Mouse (Mus musculus) heart, embryonic 13.5 days (tissue): ENCODE data around the gene Syne1. TPM values are rescaled to one million over a fixed set of nuclear protein-coding genes. Genes with fewer than 3 reads are reported as not detected.

ENCODE experiments used
- ATAC-seq: fragments of 200-750 bp; cut with Nextera tagmentation; 2 replicates; pipeline ENCODE4 v1.8.0; 2017; ENCODE audit warnings: moderate TSS enrichment; ENCODE audit not compliant: insufficient number of reproducible peaks, low FRiP score, low TSS enrichment; ENCODE audit errors: extremely low read depth
- H3K27ac ChIP-seq: fragments of 300-500 bp; sonication (generic); replicated peaks from 2 replicates; pipeline ENCODE4 v1.5.1; 2015; ENCODE audit warnings: moderate library complexity, mild to moderate bottlenecking, inconsistent platforms
- H3K27me3 ChIP-seq: fragments of 300-500 bp; sonication (generic); replicated peaks from 2 replicates; pipeline ENCODE4 v1.6.1; 2015; ENCODE audit warnings: mild to moderate bottlenecking, inconsistent platforms
- H3K36me3 ChIP-seq: fragments of 300-500 bp; sonication (generic); 2 replicates; pipeline ENCODE4 v1.6.1; 2015; ENCODE audit warnings: mild to moderate bottlenecking, inconsistent platforms
- H3K4me1 ChIP-seq: fragments of 300-500 bp; sonication (generic); 2 replicates; pipeline ENCODE4 v1.6.1; 2015; ENCODE audit warnings: inconsistent platforms
- H3K4me2 ChIP-seq: fragments of 300-500 bp; sonication (generic); 2 replicates; pipeline ENCODE4 v1.6.1; 2015; ENCODE audit warnings: inconsistent platforms, mild to moderate bottlenecking, moderate library complexity
- H3K4me3 ChIP-seq: fragments of 300-500 bp; sonication (generic); 2 replicates; pipeline ENCODE4 v1.5.1; 2015; ENCODE audit warnings: moderate library complexity, mild to moderate bottlenecking, inconsistent platforms
- H3K9ac ChIP-seq: fragments of 300-500 bp; sonication (generic); 2 replicates; pipeline ENCODE4 v1.6.1; 2015; ENCODE audit warnings: inconsistent platforms, mild to moderate bottlenecking, moderate library complexity
- H3K9me3 ChIP-seq: fragments of 300-500 bp; sonication (generic); 2 replicates; pipeline ENCODE4 v1.6.1; 2016; ENCODE audit warnings: inconsistent platforms
- WGBS: fragments of 180-500 bp; shearing (Covaris S2); methylation state at CpG from one replicate; pipeline ENCODE4 v1.1.7; 2015; ENCODE audit warnings: mixed read lengths; 5-methylcytosine and 5-hydroxymethylcytosine counted together
- polyA plus RNA-seq: library from polyadenylated mRNA; unstranded; fragments of >200 nt; fragmentation: Nextera tagmentation; extraction: Ambion mirVana; gene quantifications from 2 replicates; pipeline ENCODE4 v1.2.1, GENCODE M21; 2015

Gene Syne1
- polyA plus RNA-seq, 1 experiment from 2014 or later: 14.6 TPM

- Histone ChIP-seq H3K27ac (no peak overlapping the region), H3K36me3 (no peaks in the 10 kb centered on the region), H3K4me1 (no peaks in the 10 kb centered on the region), H3K9me3 (no peaks in the 10 kb centered on the region), H3K4me2 (no peak overlapping the region), H3K4me3 (no peak overlapping the region), H3K9ac (no peak overlapping the region), H3K27me3 (no peaks in the 10 kb centered on the region)
- no peak for ATAC-seq
Measured at GRCm38 (mm10) chr10:4971586-4971985, 579.7 kb downstream of the Syne1 start.

GRCm38 (mm10) chr10:4971156-4971555 is 580.1 kb downstream of the Syne1 start:
- no peak overlapping the region for H3K27ac ChIP-seq
- 79% methylated on average over 7 of the region's 7 CpGs for WGBS
- no peak overlapping the region for H3K4me2 ChIP-seq
- H3K27me3 ChIP-seq: no peaks in the 10 kb centered on the region
- no peaks in the 10 kb centered on the region for H3K4me1 ChIP-seq
- H3K9ac ChIP-seq: no peak overlapping the region
- H3K4me3 ChIP-seq: no peak overlapping the region
- H3K9me3 ChIP-seq: no peaks in the 10 kb centered on the region
- no peak for ATAC-seq
- no peaks in the 10 kb centered on the region for H3K36me3 ChIP-seq

Other genes starting within 250 kb of the Syne1 start
- 5.2 and 5.5 TPM in 2 replicates for gene Myct1, start 42.3 kb upstream of the Syne1 start, polyA plus RNA-seq
- gene Vip, start 87.7 kb upstream of the Syne1 start, polyA plus RNA-seq: not detected in 2 replicates